Mouse (Mus musculus) olfactory bulb, adult 2 months (tissue): ENCODE data around the gene Armc10.

Experiments used
- CTCF ChIP-seq: fragments of 200-500 bp; IDR thresholded peaks from 2 replicates; pipeline ENCODE4 v1.5.1; 2012; ENCODE audit warnings: low read depth, mild to moderate bottlenecking, low read length, moderate library complexity; ENCODE audit not compliant: insufficient read depth
- POLR2A ChIP-seq: fragments of 200-500 bp; IDR thresholded peaks from 2 replicates; pipeline ENCODE4 v1.6.1; 2012; ENCODE audit warnings: mild to moderate bottlenecking, low read depth, low read length, moderate library complexity; ENCODE audit not compliant: insufficient read depth

- no peak for TF ChIP-seq POLR2A
- no peak for TF ChIP-seq CTCF
Observed at GRCm38 (mm10) chr5:21703708-21704107, 58.1 kb downstream of the Armc10 start.
